Mouse (Mus musculus) forebrain, embryonic 15.5 days (tissue): ENCODE results near the gene Zdhhc5. TPM values are rescaled to one million over a fixed set of nuclear protein-coding genes. Genes with fewer than 3 reads are reported as not detected.
A peak's percentile ranks its signal among the peaks of the same experiment; 100 is the strongest.

Experiments
- ATAC-seq: fragments of 200-750 bp; cut with Nextera tagmentation; replicated peaks from 2 replicates; pipeline ENCODE4 v1.8.0; 2017; ENCODE audit warnings: mild to moderate bottlenecking, moderate TSS enrichment, moderate library complexity
- H3K27ac ChIP-seq: fragments of 300-500 bp; sonication (generic); replicated peaks from 2 replicates; pipeline ENCODE4 v1.5.1; 2015; ENCODE audit warnings: mild to moderate bottlenecking, inconsistent platforms
- H3K27me3 ChIP-seq: fragments of 300-500 bp; sonication (generic); 2 replicates; pipeline ENCODE4 v1.6.1; 2015; ENCODE audit warnings: inconsistent platforms
- H3K36me3 ChIP-seq: fragments of 300-500 bp; sonication (generic); 2 replicates; pipeline ENCODE4 v1.6.1; 2015; ENCODE audit warnings: mild to moderate bottlenecking, inconsistent platforms
- H3K4me1 ChIP-seq: fragments of 300-500 bp; sonication (generic); 2 replicates; pipeline ENCODE4 v1.6.1; 2015; ENCODE audit warnings: inconsistent platforms
- H3K4me2 ChIP-seq: fragments of 300-500 bp; sonication (generic); replicated peaks from 2 replicates; pipeline ENCODE4 v1.6.1; 2015; ENCODE audit warnings: mild to moderate bottlenecking, inconsistent platforms
- H3K4me3 ChIP-seq: fragments of 300-500 bp; sonication (generic); 2 replicates; pipeline ENCODE4 v1.5.1; 2015; ENCODE audit warnings: mild to moderate bottlenecking, inconsistent platforms
- H3K9ac ChIP-seq: fragments of 300-500 bp; sonication (generic); replicated peaks from 2 replicates; pipeline ENCODE4 v1.6.1; 2015; ENCODE audit warnings: mild to moderate bottlenecking, inconsistent platforms
- H3K9me3 ChIP-seq: fragments of 300-500 bp; sonication (generic); 2 replicates; pipeline ENCODE4 v1.6.1; 2016; ENCODE audit warnings: inconsistent platforms
- WGBS: fragments of 180-500 bp; shearing (Covaris S2); methylation state at CpG from one replicate; pipeline ENCODE4 v1.1.7; 2015; ENCODE audit warnings: mixed read lengths; 5-methylcytosine and 5-hydroxymethylcytosine counted together
- polyA plus RNA-seq: library from polyadenylated mRNA; unstranded; fragments of >200 nt; fragmentation: Nextera tagmentation; extraction: Ambion mirVana; gene quantifications from 2 replicates; pipeline ENCODE4 v1.2.1, GENCODE M21; 2015

Zdhhc5 gene
- 19.3 and 19.7 TPM in 2 replicates for polyA plus RNA-seq

DNA sequence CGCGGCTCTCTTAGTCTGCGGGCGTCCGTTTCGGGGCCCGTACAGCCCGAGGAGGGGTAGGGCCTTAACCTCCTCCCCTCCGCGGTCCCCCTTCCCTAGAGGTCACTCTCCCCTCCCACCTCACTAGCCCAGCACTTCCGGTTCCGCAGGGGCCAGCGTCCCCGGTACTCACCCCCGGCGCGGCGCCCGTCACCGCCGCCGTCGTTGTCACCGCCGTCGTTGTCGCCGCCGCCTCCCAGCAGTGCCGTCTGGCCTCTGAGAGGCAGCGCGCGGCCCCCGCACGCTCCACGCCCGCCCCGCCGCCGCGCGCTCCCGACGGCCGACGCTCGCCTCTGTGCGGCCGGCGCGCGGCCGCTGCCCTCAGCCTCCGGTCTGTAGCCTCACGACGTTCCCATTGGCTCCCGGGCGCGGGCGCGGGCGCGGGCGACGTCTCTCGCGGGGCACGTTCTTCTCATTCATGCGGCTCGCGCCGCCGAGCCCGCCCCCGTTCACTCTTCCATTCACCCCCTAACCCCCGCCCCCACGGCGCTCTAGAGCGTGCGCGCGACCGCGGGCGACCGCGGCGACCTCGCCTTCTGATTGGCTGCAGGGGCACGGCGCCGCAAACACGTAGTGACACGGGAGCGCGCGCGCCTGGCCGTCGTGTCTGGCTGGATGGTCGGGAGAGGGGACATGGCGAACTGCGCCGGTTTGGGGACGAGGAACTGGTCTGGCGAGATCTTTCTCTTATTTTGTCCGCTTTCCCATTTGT lies at the start of gene Zdhhc5:
Zdhhc5 (minus strand) TSS at position 370 of the 751 bp plus-strand sequence.
- Histone ChIP-seq H3K27ac (peak within 1 kb of the TSS; percentile 94), H3K9ac (peak within 1 kb of the TSS; percentile 91), H3K4me2 (peak within 1 kb of the TSS; percentile 58), H3K36me3 (peaks cover 12% of the 10 kb centered on the region), H3K4me3 (peak within 1 kb of the TSS; percentile 83), H3K9me3 (no peaks in the 10 kb centered on the region), H3K4me1 (peaks cover 27% of the 10 kb centered on the region), H3K27me3 (no peaks in the 10 kb centered on the region)
- under 1% methylated on average over 102 of the region's 107 CpGs for WGBS
- ATAC-seq = peak; percentile 97

DNA sequence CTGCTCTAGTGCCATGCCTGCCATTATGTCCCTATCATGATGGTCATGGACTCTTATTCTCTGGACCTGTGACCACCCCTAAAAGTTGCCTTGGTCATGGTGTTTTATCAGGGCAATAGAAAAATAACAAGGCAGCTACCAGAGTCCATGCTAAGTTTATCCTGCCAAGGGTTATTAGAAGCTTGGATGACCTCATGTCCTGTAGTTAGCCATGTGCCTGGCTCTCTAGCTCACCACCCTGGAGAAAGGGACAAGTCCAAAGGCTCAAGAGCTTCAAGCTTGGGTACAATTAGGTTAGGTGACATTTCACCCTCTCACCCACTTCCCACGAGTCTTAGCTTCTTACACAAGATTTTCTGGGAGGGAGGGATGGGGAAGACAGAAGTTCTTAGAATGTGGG lies 47.8 kb upstream of the Zdhhc5 start:
- H3K27ac ChIP-seq = no peak overlapping the region
- WGBS = 48% methylated on average over 1 of the region's 1 CpGs
- H3K4me1 ChIP-seq = no peaks in the 10 kb centered on the region
- H3K27me3 ChIP-seq = no peaks in the 10 kb centered on the region
- H3K36me3 ChIP-seq = no peaks in the 10 kb centered on the region; the same call in 1 of the 2 replicates
- no peak for ATAC-seq
- no peaks in the 10 kb centered on the region for H3K9me3 ChIP-seq
- no peak overlapping the region for H3K4me2 ChIP-seq
- H3K4me3 ChIP-seq = no peak overlapping the region
- no peak overlapping the region for H3K9ac ChIP-seq

DNA sequence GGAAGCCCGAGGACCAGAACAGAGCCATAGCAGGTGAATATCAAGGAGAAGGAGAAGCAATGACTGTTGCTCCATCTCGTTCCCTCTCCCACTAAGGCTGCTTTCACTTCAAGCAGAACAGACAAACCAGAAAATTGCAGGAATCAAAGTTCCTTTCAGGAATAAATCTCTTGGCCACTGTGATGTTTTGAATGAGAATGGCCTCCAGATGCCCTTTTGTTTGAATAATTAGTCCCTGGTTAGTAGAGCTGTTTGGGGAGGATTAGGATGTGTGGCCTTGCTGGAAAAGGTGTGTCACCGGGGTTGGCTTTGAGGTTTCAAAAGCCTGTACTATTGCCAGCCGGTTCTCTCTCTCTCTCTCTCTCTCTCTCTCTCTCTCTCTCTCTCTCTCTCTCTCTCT lies 47.3 kb upstream of the Zdhhc5 start:
- Histone ChIP-seq H3K4me1 (no peaks in the 10 kb centered on the region), H3K9ac (no peak overlapping the region), H3K27me3 (no peaks in the 10 kb centered on the region), H3K36me3 (no peaks in the 10 kb centered on the region; the same call in 1 of the 2 replicates), H3K27ac (no peak overlapping the region), H3K9me3 (no peaks in the 10 kb centered on the region), H3K4me3 (no peak overlapping the region), H3K4me2 (no peak overlapping the region)
- 23% methylated on average over 4 of the region's 4 CpGs for WGBS
- no peak for ATAC-seq

DNA sequence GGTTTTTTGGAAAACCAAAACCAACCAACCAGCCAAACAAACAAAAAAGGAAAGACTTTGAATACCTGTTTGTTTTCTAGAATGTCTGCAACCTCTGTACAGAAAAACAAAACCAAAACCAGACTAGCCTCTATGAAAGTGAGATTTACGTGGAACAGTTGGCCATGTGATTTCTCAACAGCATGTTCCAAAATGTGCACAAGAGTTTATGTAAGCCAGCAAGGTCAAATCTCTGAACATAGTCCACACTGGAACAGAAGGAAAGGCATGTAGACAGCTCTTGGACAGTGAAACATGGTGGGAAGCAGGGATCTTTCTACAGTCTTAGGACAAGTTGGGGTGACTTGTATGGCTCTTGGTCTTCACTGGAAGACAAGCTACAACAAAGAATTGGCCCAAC lies 46.9 kb upstream of the Zdhhc5 start:
- WGBS = 91% methylated on average over 1 of the region's 1 CpGs
- Histone ChIP-seq H3K4me1 (no peaks in the 10 kb centered on the region), H3K27me3 (no peaks in the 10 kb centered on the region), H3K9me3 (no peaks in the 10 kb centered on the region), H3K27ac (no peak overlapping the region), H3K36me3 (no peaks in the 10 kb centered on the region; the same call in 1 of the 2 replicates), H3K4me2 (no peak overlapping the region), H3K9ac (no peak overlapping the region), H3K4me3 (no peak overlapping the region)
- ATAC-seq = no peak

DNA sequence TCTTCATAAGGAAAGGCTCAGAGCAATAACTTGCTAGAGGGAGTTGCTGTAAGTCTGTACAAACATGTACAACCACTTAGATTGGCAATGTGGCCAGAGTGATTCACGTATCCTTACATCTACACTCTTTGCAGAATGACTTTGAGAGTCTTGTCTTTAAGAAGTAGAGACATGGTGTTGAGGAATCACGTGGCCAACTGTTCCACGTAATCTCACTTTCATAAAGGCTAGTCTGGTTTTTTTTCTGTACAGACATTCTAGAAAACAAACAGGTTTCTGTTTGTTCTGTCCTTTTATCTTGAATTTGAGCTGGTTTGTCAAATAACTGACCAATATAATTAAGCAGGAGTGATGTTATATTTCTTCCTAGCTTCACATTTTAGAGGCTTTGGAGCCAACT lies 46.3 kb upstream of the Zdhhc5 start:
- H3K27ac ChIP-seq = no peak overlapping the region
- no peaks in the 10 kb centered on the region for H3K27me3 ChIP-seq
- H3K4me1 ChIP-seq = no peaks in the 10 kb centered on the region
- H3K9ac ChIP-seq = no peak overlapping the region
- H3K4me2 ChIP-seq = no peak overlapping the region
- H3K4me3 ChIP-seq = no peak overlapping the region
- H3K36me3 ChIP-seq = no peaks in the 10 kb centered on the region; the same call in 1 of the 2 replicates
- no peaks in the 10 kb centered on the region for H3K9me3 ChIP-seq
- no peak for ATAC-seq
- 83% methylated on average over 3 of the region's 3 CpGs for WGBS

DNA sequence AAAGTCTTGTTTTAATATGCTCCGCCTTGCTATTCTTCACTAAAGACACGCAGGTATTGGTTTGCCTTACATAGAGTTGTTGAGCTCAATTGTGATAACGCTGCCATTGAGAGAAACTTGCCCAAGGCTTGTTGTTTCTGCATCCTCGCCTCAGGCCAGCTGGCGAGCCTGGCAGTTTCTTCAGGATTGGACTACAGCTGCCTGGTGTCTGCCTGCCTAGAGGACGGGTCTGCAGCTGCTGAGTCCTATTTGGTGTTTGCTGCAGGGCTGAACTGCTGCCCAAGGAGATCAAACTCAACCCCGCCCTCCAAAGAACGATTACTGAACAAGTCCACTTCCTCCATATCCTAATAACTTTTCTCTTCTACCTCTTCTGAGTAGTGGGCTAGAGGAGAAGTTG lies 45.8 kb upstream of the Zdhhc5 start:
- no peaks in the 10 kb centered on the region for H3K27me3 ChIP-seq
- H3K9me3 ChIP-seq = no peaks in the 10 kb centered on the region
- no peak overlapping the region for H3K27ac ChIP-seq
- no peak overlapping the region for H3K9ac ChIP-seq
- no peak overlapping the region for H3K4me3 ChIP-seq
- ATAC-seq = no peak
- H3K4me1 ChIP-seq = no peaks in the 10 kb centered on the region
- H3K4me2 ChIP-seq = no peak overlapping the region
- H3K36me3 ChIP-seq = no peaks in the 10 kb centered on the region
- WGBS = 74% methylated on average over 8 of the region's 8 CpGs

DNA sequence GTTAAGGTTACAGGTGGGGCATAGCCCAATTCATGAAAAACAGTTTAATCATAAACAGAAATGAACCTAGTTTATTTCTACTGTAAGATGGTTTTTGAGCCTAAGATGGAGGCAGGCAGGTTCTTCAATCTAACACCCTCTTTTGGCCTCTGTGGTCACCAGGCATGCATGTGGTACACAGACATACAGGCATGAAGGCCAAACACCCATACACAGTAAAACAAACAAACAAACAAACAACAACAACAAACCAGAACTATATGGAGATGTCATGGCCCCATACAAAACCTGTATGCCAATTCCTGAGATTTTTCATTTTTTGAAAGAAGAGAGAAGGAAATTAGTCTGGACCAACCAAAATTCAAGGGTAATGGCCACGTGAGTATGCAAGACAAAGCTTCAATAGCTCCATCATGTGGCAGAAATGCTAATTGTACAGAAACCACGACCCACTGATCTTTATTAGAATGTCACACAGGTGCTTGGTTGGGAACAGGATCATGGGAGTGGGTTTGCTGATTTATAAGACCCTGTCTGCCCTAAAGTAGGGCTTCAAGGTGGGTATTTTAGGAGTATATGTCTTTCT lies 43.7 kb upstream of the Zdhhc5 start:
- peak; percentile 64 for ATAC-seq
- WGBS = 0% methylated on average over 2 of the region's 2 CpGs

DNA sequence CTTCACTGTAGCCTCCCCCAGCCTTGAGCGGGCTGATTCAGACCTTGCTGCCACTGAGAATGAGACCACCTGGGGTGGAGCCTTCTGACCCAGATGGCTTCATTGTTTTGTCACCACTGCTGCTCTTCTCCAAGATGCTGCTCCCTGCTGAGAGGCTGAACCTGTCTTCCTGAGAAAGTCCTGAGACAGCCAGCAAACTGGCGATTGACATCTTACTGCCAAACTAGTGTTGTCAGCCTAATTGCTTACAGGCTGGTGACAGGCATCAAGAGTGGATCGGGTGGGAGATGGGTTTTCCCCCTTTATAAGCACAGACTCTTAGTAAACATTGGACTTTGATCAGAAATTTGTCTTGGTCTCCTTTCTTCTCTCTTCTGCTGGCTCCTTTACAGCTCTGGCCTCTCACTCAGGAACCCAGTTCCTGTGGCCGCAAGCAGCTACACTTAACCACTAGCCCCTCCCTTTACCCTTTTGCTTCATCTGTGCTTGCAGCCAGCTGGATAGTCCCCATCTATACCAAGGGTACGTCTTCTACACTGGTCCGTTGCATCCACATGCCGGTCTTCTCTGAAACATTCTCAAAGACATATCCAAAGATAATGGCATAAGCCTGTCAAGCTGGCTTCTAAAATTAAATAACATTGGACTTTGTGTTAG lies 42.2 kb upstream of the Zdhhc5 start:
- Histone ChIP-seq H3K4me3 (no peak overlapping the region), H3K4me1 (no peaks in the 10 kb centered on the region), H3K27me3 (no peaks in the 10 kb centered on the region), H3K36me3 (no peaks in the 10 kb centered on the region), H3K9me3 (no peaks in the 10 kb centered on the region), H3K27ac (no peak overlapping the region), H3K9ac (no peak overlapping the region), H3K4me2 (no peak overlapping the region)
- WGBS = 61% methylated on average over 7 of the region's 7 CpGs
- no peak for ATAC-seq

More for the DNA sequence above, 43.7 kb upstream of the Zdhhc5 start:
- H3K27me3 ChIP-seq = no peaks in the 10 kb centered on the region
- H3K4me1 ChIP-seq = no peaks in the 10 kb centered on the region
- no peaks in the 10 kb centered on the region for H3K9me3 ChIP-seq
- H3K36me3 ChIP-seq = no peaks in the 10 kb centered on the region
- no peak overlapping the region for H3K27ac ChIP-seq
- H3K9ac ChIP-seq = no peak overlapping the region
- H3K4me3 ChIP-seq = no peak overlapping the region
- H3K4me2 ChIP-seq = no peak overlapping the region

DNA sequence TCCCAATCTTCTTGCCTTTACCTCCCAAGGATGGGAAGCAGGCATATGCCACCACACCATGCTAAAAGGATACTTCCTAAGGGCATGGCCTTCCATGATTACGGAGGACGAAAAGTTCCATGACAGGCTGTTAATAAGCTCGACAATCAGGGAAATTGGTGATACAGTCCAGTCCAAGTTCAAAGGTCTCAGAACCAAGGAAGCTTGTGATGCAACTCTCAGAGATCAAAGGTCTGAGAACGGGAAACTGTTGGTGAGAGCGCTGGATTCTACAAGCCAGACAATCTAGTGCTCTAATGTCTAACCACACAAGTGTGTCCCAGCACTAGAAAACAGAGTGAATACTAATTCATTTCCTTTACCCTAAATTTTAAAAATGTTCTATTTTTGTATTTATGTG lies 41.3 kb upstream of the Zdhhc5 start:
- Histone ChIP-seq H3K9me3 (no peaks in the 10 kb centered on the region), H3K27me3 (no peaks in the 10 kb centered on the region), H3K4me1 (no peaks in the 10 kb centered on the region), H3K27ac (no peak overlapping the region), H3K4me3 (no peak overlapping the region), H3K9ac (no peak overlapping the region), H3K4me2 (no peak overlapping the region), H3K36me3 (no peaks in the 10 kb centered on the region)
- WGBS = 84% methylated on average over 5 of the region's 5 CpGs
- no peak for ATAC-seq

DNA sequence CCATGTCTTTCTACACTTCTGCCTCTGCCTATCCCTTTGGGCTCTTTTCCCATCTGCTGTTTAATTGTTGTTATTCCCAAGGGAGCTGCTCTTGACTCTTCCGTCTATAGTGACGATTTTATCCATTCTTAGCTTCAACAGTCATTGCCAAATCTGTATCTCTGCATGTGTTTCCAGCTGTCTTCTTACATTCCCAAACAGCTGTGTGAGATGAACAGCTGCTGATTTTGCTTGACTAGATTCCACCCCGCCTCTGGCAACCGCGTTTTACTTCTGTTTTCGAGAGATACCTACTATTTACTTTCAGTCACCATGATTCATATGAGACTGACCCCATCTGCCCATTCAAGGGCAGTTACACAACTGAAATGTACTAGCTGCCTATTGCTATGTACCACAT lies 35.1 kb upstream of the Zdhhc5 start:
- ATAC-seq = no peak
- Histone ChIP-seq H3K27me3 (no peaks in the 10 kb centered on the region), H3K4me1 (no peaks in the 10 kb centered on the region), H3K36me3 (no peaks in the 10 kb centered on the region), H3K4me2 (no peak overlapping the region), H3K9ac (no peak overlapping the region), H3K4me3 (no peak overlapping the region), H3K9me3 (no peaks in the 10 kb centered on the region), H3K27ac (no peak overlapping the region)
- WGBS = 82% methylated on average over 6 of the region's 6 CpGs

DNA sequence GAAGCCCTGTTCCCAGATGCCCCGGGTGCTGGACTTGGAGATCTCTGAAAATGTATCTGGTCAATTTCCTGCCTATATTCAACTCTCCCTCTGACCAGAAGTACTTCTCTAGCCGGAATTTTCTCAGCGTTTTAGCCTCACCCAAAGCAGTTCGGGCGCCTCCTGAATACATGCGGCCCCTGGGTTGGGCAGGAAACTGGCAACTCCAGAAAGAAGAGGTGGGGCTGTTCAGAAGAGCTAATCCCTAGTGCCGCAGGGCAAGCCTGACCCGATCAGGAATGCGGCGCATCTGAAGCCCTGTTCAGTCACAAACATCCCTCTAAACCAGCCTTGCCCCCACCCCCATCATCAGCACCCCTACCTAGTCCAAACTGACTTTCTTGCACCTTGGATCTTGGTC lies 29.1 kb upstream of the Zdhhc5 start:
- Histone ChIP-seq H3K27me3 (no peaks in the 10 kb centered on the region), H3K9ac (peak overlapping the region; percentile 96), H3K4me2 (peak overlapping the region; percentile 94), H3K4me1 (peaks cover 35% of the 10 kb centered on the region), H3K9me3 (no peaks in the 10 kb centered on the region), H3K27ac (peak overlapping the region; percentile 99), H3K4me3 (peak overlapping the region; percentile 93), H3K36me3 (peaks cover 3% of the 10 kb centered on the region; the same call in 1 of the 2 replicates)
- WGBS = 1% methylated on average over 10 of the region's 10 CpGs
- ATAC-seq = peak; percentile 26

DNA sequence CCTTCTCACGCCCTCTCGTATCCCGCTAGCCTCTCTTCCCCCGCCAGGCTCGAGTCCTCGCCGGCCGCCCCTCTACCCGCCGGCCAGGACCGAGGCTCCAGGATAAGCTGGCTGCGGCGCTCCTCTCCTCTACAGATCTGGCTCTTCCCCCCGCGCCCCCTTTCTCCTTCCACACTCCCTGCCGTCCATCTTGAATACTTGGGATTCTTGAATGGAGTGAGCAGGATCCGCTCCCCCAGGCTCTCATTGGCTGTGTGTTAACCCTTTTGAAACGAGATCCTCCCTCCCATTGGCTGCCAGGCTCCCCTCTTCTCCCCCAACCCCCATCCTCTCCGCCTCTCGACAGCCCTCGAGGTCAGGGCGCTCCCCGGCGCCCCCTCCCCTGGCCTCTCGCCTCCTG lies 28.6 kb upstream of the Zdhhc5 start, which contains the start of gene Gm19426:
Gm19426 (minus strand) TSS at position 95 of the 400 bp plus-strand sequence.
- Histone ChIP-seq H3K27me3 (no peaks in the 10 kb centered on the region), H3K9me3 (no peaks in the 10 kb centered on the region), H3K4me2 (peak within 1 kb of the TSS; percentile 94), H3K27ac (peak within 1 kb of the TSS; percentile 99), H3K4me3 (peak within 1 kb of the TSS; percentile 93), H3K9ac (peak within 1 kb of the TSS; percentile 96), H3K4me1 (peaks cover 41% of the 10 kb centered on the region), H3K36me3 (peaks cover 3% of the 10 kb centered on the region; the same call in 1 of the 2 replicates)
- WGBS = 0% methylated on average over 25 of the region's 25 CpGs
- ATAC-seq = peak; percentile 94
